Mouse (Mus musculus): ENCODE data around the gene Bud13.

DNA sequence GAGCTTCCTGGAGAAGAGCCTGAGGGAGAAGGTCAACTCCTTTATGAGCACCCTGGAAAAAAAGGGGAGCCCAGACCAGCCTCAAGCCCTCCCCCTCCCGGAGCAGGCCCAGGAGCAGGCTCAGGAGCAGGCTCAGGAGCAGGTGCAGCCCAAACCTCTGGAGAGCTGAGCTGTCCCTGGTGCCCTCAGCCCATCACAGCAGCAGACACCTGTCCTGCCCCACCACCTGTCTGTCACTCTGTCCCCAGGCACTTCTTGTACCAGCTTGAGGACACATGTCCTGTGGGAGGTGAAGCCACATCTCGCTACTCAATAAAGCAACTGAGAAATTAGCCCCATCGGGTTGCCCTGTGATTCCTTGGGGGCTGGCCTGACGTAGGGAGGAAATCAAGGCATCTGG, 39.7 kb upstream of the Bud13 start:
- TF ChIP-seq CTCF (IDR thresholded peaks at IDR 0.05; ENCODE audit: borderline replicate concordance, insufficient read depth, low read length) (no peak), POLR2A (IDR thresholded peaks at IDR 0.05; ENCODE audit: low read depth, low read length) (no peak)

Measured in embryonic fibroblast, embryonic 13.5 days (primary cell).